Comparison of ENCODE assay signal across 9 mouse cellular contexts in genomic region chr9:21715298-21715697, GRCm38 (mm10). TPM values are rescaled to one million over a fixed set of nuclear protein-coding genes. Genes with fewer than 3 reads are reported as not detected.
DNase-seq lines count a peak whose midpoint lies in the region; ATAC-seq and TF ChIP-seq lines count a peak whose summit lies in the region.
"Had no signal": no experiment of that assay in that cellular context is flagged by ENCODE, and none has a peak within 500 bp of the region (broad histone marks: within the 10 kb centered on the region; RNA-seq: fewer than 3 reads in every experiment).

No protein-coding gene starts in this region.

- peak overlapping the region; percentile 28; the same call in 1 of the 2 replicates for H3K4me3 ChIP-seq in G1E (ENCODE audit: low read depth, low read length)
- H3K4me3 ChIP-seq in heart, embryonic 16.5 days (ENCODE audit: low read length), result no peak overlapping the region

- H3K4me2 ChIP-seq in heart, embryonic 16.5 days (ENCODE audit: low read depth, low read length), result no peak overlapping the region

- 16% methylated on average over 4 of the region's 4 CpGs for WGBS in heart, embryonic 16.5 days

- ATAC-seq in G1E (ENCODE audit: extremely low read depth, insufficient number of reproducible peaks, low FRiP score, poor library complexity, severe bottlenecking), result peak; percentile 99
- ATAC-seq in heart, embryonic 16.5 days (replicated peaks; ENCODE audit: extremely low read depth, insufficient read depth, low FRiP score), result peak; percentile 85

- H3K27me3 ChIP-seq in G1E (ENCODE audit: insufficient read depth, low read length), result no peaks in the 10 kb centered on the region
- H3K27me3 ChIP-seq in heart, embryonic 16.5 days (ENCODE audit: control insufficient read depth, insufficient read depth, low read length), result no peaks in the 10 kb centered on the region

- H3K27ac ChIP-seq in heart, embryonic 16.5 days (ENCODE audit: low read length), result peak overlapping the region; percentile 45

- TF ChIP-seq CTCF in G1E (IDR thresholded peaks at IDR 0.05; ENCODE audit: low read depth, low read length), result no peak

- peak overlapping the region; percentile 21; the same call in 1 of the 2 replicates for H3K9ac ChIP-seq in heart, embryonic 16.5 days (ENCODE audit: low read length)

- H3K9me3 ChIP-seq in G1E (replicated peaks), result peaks cover 4% of the 10 kb centered on the region
- no peaks in the 10 kb centered on the region for H3K9me3 ChIP-seq in heart, embryonic 16.5 days (replicated peaks; ENCODE audit: control insufficient read depth, low read length)

- peaks cover 13% of the 10 kb centered on the region for H3K36me3 ChIP-seq in G1E (replicated peaks)
- no peaks in the 10 kb centered on the region for H3K36me3 ChIP-seq in heart, embryonic 16.5 days (ENCODE audit: control insufficient read depth, insufficient read depth)

- peaks cover 49% of the 10 kb centered on the region for H3K4me1 ChIP-seq in G1E (ENCODE audit: insufficient read depth, low read depth, low read length)
- H3K4me1 ChIP-seq in heart, embryonic 16.5 days (ENCODE audit: control insufficient read depth, insufficient read depth, low read length), result peaks cover 6% of the 10 kb centered on the region; the same call in 1 of the 2 replicates

- DNase-seq in G1E (ENCODE audit: low spot score), result peak; percentile 93
- DNase-seq in NIH3T3 (ENCODE audit: low read depth), result peak; percentile 66
- peak; percentile 53 for DNase-seq in lung, postnatal 4 days
- DNase-seq in thymus, postnatal 36 days, result no peak
- DNase-seq in gastrocnemius, postnatal 10 days, result no peak
- DNase-seq in left cerebral cortex, adult 9 months (ENCODE audit: low spot score in 2 of 2), result no peak
- DNase-seq in right cerebral cortex, postnatal 14 days, result no peak
- DNase-seq: cerebellum, postnatal 10 days had no signal

RNA-seq across cellular contexts. Expression of gene Ldlr, which starts 8.0 kb away (rescaled TPM):
- total RNA-seq in G1E (2014; fragmentation: Nextera tagmentation) (17.4 and 21.9 TPM in 2 replicates), G1E (2017) (52.1 and 55.9 TPM in 2 replicates)
- 27.8 and 37.5 TPM in 2 replicates for polyA plus RNA-seq in G1E (2012)
- 17.7 and 19.1 TPM in 2 replicates for polyA plus RNA-seq in heart, embryonic 16.5 days (2015; fragmentation: Nextera tagmentation; extraction: Ambion mirVana)
- 10 to 100 TPM; 11.4 to 11.8 TPM for total RNA-seq in gastrocnemius, postnatal 10 days (2021)

RNA-seq across cellular contexts. Expression of gene Spc24, which starts 44.8 kb away (rescaled TPM):
- total RNA-seq in G1E (2014; fragmentation: Nextera tagmentation), result 49.8 and 61.5 TPM in 2 replicates
- 91.2 and 126 TPM in 2 replicates for total RNA-seq in G1E (2017)
- polyA plus RNA-seq in G1E (2012), result 116 and 128 TPM in 2 replicates
- polyA plus RNA-seq in heart, embryonic 16.5 days (2015; fragmentation: Nextera tagmentation; extraction: Ambion mirVana), result 91.4 and 93.2 TPM in 2 replicates
- total RNA-seq in gastrocnemius, postnatal 10 days (2021), result 1 to 10 TPM; 6.1 to 7.3 TPM

Comparison
In these comparisons a context has a peak if more than half of its experiments do, and no peak if none do; other contexts are left out.
1. DNase-seq: peak in G1E (single experiment), NIH3T3 (single experiment) and lung, postnatal 4 days (2 of 2); none in thymus, postnatal 36 days (0 of 2), gastrocnemius, postnatal 10 days (single experiment), left cerebral cortex, adult 9 months (0 of 2) and right cerebral cortex, postnatal 14 days (single experiment).
2. RNA of gene Spc24, which starts 44.8 kb away (total RNA-seq): 49.8 to 126 TPM in G1E; 6.1 to 7.3 TPM in gastrocnemius, postnatal 10 days; every median in the first group is over 4 times any median in the second.